Mouse (Mus musculus) hindbrain, embryonic 15.5 days (tissue): Measurements from ENCODE around the gene Mgat4e. TPM values are rescaled to one million over a fixed set of nuclear protein-coding genes. Genes with fewer than 3 reads are reported as not detected.

Source experiments
- ATAC-seq: fragments of 200-750 bp; cut with Nextera tagmentation; 2 replicates; pipeline ENCODE4 v1.8.0; 2017; ENCODE audit warnings: low read depth, moderate number of reproducible peaks, moderate TSS enrichment; ENCODE audit not compliant: low FRiP score
- H3K27ac ChIP-seq: fragments of 300-500 bp; sonication (generic); replicated peaks from 2 replicates; pipeline ENCODE4 v1.5.1; 2015; ENCODE audit warnings: mild to moderate bottlenecking, inconsistent platforms
- H3K27me3 ChIP-seq: fragments of 300-500 bp; sonication (generic); 2 replicates; pipeline ENCODE4 v1.6.1; 2015; ENCODE audit warnings: control low read depth, inconsistent platforms
- H3K36me3 ChIP-seq: fragments of 300-500 bp; sonication (generic); 2 replicates; pipeline ENCODE4 v1.6.1; 2015; ENCODE audit warnings: control low read depth, inconsistent platforms
- H3K4me1 ChIP-seq: fragments of 300-500 bp; sonication (generic); replicated peaks from 2 replicates; pipeline ENCODE4 v1.6.1; 2015; ENCODE audit warnings: control low read depth, inconsistent platforms
- H3K4me2 ChIP-seq: fragments of 300-500 bp; sonication (generic); 2 replicates; pipeline ENCODE4 v1.6.1; 2015; ENCODE audit warnings: moderate library complexity, mild to moderate bottlenecking, inconsistent platforms
- H3K4me3 ChIP-seq: fragments of 300-500 bp; sonication (generic); 2 replicates; pipeline ENCODE4 v1.5.1; 2015; ENCODE audit warnings: mild to moderate bottlenecking, inconsistent platforms
- H3K9ac ChIP-seq: fragments of 300-500 bp; sonication (generic); 2 replicates; pipeline ENCODE4 v1.6.1; 2015; ENCODE audit warnings: inconsistent platforms
- H3K9me3 ChIP-seq: fragments of 300-500 bp; sonication (generic); 2 replicates; pipeline ENCODE4 v1.6.1; 2016; ENCODE audit warnings: control low read depth, inconsistent platforms
- WGBS: fragments of 180-500 bp; shearing (Covaris S2); methylation state at CpG from one replicate; pipeline ENCODE4 v1.1.7; 2015; 5-methylcytosine and 5-hydroxymethylcytosine counted together
- polyA plus RNA-seq: library from polyadenylated mRNA; unstranded; fragments of >200 nt; fragmentation: Nextera tagmentation; extraction: Ambion mirVana; gene quantifications from 2 replicates; pipeline ENCODE4 v1.2.1, GENCODE M21; 2015

Mgat4e gene
- polyA plus RNA-seq: not detected in 2 replicates

DNA sequence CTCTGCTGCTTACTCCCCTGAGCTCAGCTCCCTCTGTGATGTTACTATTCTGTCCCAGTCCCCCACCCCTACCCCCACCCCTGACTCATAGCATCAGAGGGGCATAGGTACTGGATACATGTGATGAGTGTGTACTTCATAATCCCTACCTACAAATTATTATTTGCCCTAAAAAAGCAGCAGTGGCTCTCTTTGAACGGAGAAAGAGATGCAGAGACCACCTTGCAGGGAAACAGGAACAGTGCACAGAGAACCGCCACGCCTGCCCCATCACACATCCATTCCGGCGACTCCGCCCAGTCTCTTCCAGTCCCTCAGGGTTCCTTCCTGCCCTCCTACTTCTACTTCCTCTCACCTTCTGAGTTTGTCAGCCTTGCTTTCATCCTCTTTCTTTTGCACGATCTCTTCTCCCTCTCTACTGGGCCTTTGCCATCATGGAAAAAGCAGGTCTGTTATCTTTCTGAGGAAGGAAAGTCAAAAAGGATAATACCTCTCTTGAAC is at the start of gene Mgat4e:
Mgat4e (minus strand) TSS at position 51 of the 501 bp plus-strand sequence.
- Histone ChIP-seq H3K36me3 (no peaks in the 10 kb centered on the region), H3K9ac (no peak within 1 kb of the TSS), H3K9me3 (no peaks in the 10 kb centered on the region), H3K4me3 (no peak within 1 kb of the TSS), H3K27me3 (no peaks in the 10 kb centered on the region), H3K4me2 (no peak within 1 kb of the TSS), H3K4me1 (no peaks in the 10 kb centered on the region), H3K27ac (no peak within 1 kb of the TSS)
- no peak for ATAC-seq
- WGBS: 65% methylated on average over 7 of the region's 7 CpGs

DNA sequence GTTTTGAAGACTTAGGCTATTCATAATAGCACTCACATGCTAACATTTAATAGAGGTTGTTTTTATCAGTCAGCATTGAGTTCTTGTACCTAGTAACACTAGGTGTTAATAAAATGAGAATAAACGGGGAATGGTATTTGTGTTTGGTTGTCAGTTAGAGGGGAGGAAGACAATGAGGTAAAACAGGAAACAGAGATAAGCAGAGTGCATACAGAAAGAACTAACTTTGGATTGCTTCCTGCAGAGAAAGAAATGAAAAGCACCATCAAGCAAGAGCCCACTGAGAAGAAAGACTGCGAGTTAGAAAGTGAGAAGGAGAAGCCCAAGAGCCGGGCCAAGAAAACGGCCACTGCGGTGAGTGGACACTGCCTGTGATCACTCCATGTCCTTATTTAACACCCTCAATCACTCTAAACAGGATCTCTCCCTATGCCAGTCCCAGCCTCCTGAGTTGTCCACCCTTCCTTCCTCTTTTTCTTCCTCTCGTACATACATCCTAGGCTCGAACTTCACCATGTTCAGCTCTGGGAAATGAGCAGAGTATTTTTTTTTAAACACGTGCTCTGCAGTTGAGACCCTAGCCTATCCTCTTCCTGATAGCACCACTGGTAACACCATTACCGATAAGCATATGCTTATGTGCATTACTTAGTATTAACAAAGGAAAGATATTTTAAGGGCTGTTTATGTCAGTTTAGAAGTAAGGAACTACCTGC is 48.0 kb upstream of the Mgat4e start:
- Histone ChIP-seq H3K4me1 (no peaks in the 10 kb centered on the region), H3K27me3 (no peaks in the 10 kb centered on the region), H3K9ac (no peak overlapping the region), H3K4me3 (no peak overlapping the region), H3K36me3 (peaks cover 81% of the 10 kb centered on the region), H3K4me2 (no peak overlapping the region), H3K27ac (no peak overlapping the region), H3K9me3 (no peaks in the 10 kb centered on the region)
- 91% methylated on average over 9 of the region's 9 CpGs for WGBS
- no peak for ATAC-seq

DNA sequence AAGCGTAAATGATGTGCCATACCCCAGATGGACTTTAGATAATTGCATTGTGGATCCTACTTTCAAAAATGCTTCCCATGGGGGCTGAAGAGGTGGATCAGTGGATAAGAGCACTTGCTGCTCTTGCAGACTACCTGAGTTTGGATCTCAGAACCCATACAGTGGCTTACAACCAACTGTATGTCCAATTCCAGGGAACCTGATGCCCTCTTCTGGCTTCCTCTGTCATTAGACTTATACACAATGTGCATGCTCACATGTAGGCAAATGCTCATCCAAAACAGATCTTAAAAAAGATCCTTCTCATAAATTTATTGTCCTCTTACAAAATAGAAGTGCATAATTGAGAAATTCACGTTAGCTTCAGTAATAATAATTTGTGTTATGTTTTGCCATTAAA is 42.3 kb upstream of the Mgat4e start:
- Histone ChIP-seq H3K4me2 (no peak overlapping the region), H3K9me3 (no peaks in the 10 kb centered on the region), H3K36me3 (peaks cover 56% of the 10 kb centered on the region), H3K4me3 (no peak overlapping the region), H3K27me3 (no peaks in the 10 kb centered on the region), H3K4me1 (no peaks in the 10 kb centered on the region), H3K27ac (no peak overlapping the region), H3K9ac (no peak overlapping the region)
- WGBS: 88% methylated on average over 2 of the region's 2 CpGs
- no peak for ATAC-seq

DNA sequence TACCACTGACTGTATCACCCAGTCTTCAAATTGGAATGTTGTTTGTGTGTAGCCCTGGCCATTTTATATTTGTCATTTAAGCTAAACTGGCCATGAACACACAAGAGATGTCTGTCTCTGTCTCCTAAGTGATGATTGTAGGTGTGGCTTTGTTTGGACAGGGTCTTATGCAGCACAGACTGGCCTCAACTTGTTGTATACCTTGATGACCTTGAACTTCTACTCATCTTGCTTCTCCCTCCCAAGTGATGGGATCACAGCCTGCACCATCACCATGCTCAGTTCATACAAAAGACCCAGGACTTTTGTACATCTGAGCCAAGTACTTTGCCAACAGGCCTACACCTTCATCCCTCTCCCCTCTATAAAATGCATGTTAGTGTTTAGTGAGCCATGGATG is 40.2 kb upstream of the Mgat4e start:
- H3K9me3 ChIP-seq: no peaks in the 10 kb centered on the region
- no peaks in the 10 kb centered on the region for H3K4me1 ChIP-seq
- no peaks in the 10 kb centered on the region for H3K27me3 ChIP-seq
- no peak overlapping the region for H3K4me3 ChIP-seq
- no peak overlapping the region for H3K27ac ChIP-seq
- ATAC-seq: no peak
- H3K36me3 ChIP-seq: peaks cover 48% of the 10 kb centered on the region
- no peak overlapping the region for H3K9ac ChIP-seq
- H3K4me2 ChIP-seq: no peak overlapping the region

DNA sequence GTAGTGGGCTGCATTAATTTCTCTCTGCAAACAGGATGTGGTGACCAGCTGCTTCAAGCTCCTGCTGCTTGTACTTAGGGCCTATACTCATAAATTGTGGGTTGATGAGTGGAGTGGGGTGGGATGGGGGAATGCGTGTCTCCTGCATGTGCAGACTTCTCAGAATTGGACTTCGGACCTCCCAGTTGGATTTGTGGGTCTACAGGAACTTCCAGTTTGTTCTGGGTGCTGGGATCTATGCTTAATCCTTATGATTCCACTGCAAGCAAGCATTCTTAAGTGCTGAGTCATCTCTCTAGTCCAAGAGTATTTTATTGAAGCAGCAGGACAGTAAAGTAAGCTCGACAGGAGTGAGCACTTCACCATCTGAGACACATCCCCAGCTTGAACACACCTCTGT is 34.1 kb upstream of the Mgat4e start:
- 83% methylated on average over 3 of the region's 3 CpGs for WGBS
- no peak for ATAC-seq
- no peak overlapping the region for H3K9ac ChIP-seq

DNA sequence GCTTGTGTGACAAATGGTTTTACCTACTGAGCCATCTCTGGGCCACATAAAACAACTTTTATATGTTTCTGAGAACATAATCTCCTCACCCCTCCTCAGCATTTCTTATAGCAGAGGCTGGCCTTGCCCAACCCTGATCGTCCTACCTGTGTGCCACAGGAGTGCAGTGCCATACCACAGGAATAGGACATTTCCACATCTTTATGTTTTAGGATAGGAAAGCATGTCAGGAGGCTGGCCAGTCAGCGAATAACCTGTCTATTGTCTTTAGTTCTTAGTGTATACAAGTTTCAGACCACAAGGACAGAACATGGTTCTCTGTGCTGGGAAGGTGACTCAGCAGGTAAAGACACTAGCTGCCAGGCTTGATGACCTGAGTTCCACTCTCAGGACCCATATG is 31.3 kb upstream of the Mgat4e start:
- 90% methylated on average over 2 of the region's 2 CpGs for WGBS
- H3K27ac ChIP-seq: no peak overlapping the region
- H3K36me3 ChIP-seq: 0 out of 2 replicates have a peak, but pooled peaks cover 2% of the 10 kb centered on the region
- no peak overlapping the region for H3K4me3 ChIP-seq
- H3K9ac ChIP-seq: no peak overlapping the region
- H3K4me1 ChIP-seq: peaks cover 11% of the 10 kb centered on the region
- no peaks in the 10 kb centered on the region for H3K9me3 ChIP-seq
- no peak for ATAC-seq
- H3K27me3 ChIP-seq: no peaks in the 10 kb centered on the region
- no peak overlapping the region for H3K4me2 ChIP-seq

More for the DNA sequence above, 34.1 kb upstream of the Mgat4e start:
- no peak overlapping the region for H3K27ac ChIP-seq
- H3K4me2 ChIP-seq: no peak overlapping the region
- H3K9me3 ChIP-seq: no peaks in the 10 kb centered on the region
- peaks cover 21% of the 10 kb centered on the region for H3K36me3 ChIP-seq
- H3K4me3 ChIP-seq: no peak overlapping the region
- H3K27me3 ChIP-seq: no peaks in the 10 kb centered on the region
- 0 out of 2 replicates have a peak, but pooled peaks cover 3% of the 10 kb centered on the region for H3K4me1 ChIP-seq

DNA sequence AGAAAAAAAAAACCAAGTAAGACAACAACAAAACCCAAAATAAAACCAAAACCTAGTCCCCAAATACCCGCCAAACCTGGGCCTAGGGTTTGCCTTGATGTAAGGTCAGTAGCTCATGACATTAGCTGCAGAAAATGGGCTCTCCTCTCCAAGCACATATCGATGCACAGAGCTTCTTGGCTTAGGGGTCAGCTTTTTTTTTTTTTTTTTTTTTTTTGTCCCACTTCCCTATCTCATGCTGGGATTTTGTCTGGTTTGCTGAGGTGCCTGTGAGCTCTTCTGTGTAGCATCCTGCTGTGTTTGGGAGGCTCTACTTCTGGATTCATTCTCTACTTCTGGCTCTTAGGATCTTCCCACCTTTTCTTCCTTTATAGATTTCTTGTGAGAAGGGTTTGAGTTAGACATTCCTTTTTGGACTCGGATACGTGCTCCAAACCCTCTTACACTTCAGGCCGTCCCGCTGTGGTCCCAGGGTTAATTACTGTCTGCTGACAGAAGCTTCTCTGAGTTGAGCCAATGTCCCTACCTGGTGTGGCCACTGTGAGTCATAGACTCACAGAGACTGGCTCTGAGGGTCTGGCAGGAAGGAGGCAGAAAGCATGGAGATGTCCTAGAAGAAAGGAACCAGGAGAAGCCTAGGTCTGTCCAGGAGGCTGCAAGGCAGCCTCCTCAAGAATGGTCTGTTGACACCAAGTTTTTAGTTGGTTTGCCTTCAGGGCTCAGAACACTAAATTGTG is 28.1 kb upstream of the Mgat4e start:
- no peaks in the 10 kb centered on the region for H3K36me3 ChIP-seq
- WGBS: 78% methylated on average over 6 of the region's 6 CpGs

DNA sequence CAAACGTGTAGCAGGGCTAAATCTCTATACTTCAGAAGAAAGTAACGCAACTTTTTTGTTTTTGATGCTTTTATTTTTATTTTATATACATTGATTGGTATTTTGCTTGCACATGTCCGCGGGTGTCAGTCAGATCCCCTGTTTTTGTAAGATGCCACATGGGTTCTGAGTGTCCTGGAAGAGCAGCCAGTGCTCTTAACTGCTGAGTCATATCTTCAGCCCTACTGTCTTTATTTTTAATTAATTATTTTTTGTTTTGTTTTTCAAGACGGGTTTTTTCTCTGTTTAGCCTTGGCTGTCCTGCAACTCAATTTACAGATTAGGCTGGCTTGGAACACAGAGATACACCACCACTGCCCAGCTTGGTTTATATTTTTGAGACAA is 24.4 kb upstream of the Mgat4e start:
- no peak for ATAC-seq
- 77% methylated on average over 5 of the region's 5 CpGs for WGBS
- Histone ChIP-seq H3K4me1 (peaks cover 12% of the 10 kb centered on the region), H3K27me3 (no peaks in the 10 kb centered on the region), H3K27ac (no peak overlapping the region), H3K9ac (no peak overlapping the region), H3K4me3 (no peak overlapping the region), H3K4me2 (no peak overlapping the region), H3K9me3 (no peaks in the 10 kb centered on the region), H3K36me3 (no peaks in the 10 kb centered on the region)

More for the DNA sequence above, 28.1 kb upstream of the Mgat4e start:
- Histone ChIP-seq H3K4me2 (no peak overlapping the region), H3K4me1 (peaks cover 11% of the 10 kb centered on the region), H3K9ac (no peak overlapping the region), H3K27ac (no peak overlapping the region), H3K27me3 (no peaks in the 10 kb centered on the region), H3K4me3 (no peak overlapping the region), H3K9me3 (no peaks in the 10 kb centered on the region)
- ATAC-seq: no peak

DNA sequence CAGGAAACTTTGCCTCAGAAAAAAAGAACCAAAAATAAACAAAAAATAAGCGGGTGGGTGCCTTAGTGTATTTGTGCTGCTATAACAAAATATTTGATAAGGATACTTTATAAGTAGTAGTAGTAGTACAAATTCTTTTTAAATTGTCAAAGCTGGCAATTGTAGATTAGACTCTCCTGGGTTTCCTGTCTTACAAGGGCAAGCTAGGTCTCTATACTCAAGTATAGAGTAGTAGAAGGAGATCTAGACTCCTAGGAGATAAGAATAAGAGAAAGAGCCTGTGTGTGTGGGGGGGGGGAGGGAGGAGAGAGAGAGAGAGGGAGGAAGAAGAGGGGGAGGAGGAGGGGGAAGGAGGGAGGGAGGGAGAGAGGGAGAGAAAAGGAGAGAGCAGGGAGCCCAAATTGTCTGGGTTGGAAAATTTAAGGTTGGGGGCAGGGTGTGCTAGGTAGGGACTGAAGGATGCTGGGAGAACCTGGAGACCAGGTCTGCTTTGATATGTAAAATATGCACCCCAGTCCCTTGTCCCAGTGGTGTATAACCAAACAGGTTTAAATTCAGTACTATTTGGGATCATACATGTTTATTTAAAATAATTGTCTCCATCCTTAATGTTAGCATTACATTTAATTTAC is 23.9 kb upstream of the Mgat4e start:
- WGBS: 71% methylated on average over 1 of the region's 1 CpGs
- Histone ChIP-seq H3K27ac (no peak overlapping the region), H3K9me3 (no peaks in the 10 kb centered on the region), H3K4me3 (no peak overlapping the region), H3K4me2 (no peak overlapping the region), H3K9ac (no peak overlapping the region), H3K4me1 (peaks cover 12% of the 10 kb centered on the region), H3K36me3 (no peaks in the 10 kb centered on the region), H3K27me3 (no peaks in the 10 kb centered on the region)
- no peak for ATAC-seq

DNA sequence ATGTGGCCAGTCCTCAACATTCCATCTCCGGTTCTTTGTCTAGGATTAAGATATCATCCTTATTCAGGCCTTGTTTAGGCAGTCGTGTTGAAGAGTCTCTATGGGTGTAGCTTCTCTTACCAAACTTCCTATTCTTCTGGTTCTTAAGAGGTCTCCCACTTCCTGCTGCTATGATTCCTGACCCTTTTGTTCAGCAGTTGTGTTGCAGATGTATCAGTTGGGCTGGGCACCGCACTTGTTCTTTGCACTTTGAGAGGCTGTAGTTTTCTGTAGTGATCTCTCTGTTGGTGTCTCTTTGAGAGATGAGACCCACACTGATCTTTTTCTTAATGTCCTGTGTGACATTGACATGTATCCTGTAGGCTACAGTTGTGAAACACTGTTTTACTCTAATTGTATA is 21.1 kb upstream of the Mgat4e start:
- WGBS: 41% methylated on average over 3 of the region's 3 CpGs
- peaks cover 11% of the 10 kb centered on the region for H3K4me1 ChIP-seq

DNA sequence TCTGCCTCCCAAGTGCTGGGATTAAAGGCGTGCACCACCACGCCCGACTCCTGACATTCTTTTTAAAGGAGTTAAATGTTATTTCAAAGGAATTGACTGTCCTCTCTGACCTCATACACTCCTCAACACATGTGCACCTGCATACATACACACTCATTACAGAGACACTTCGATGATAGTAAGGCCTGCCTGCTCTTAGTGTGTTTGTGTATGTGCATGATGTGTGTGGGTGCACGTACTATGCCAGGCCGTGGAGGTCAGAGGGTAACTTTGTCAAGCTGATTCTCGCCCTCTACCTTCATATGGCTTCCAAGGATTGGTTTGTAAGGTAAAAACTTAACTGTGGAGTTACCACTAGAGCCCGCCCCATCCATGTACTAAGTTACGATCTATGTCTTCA is 20.7 kb upstream of the Mgat4e start:
- Histone ChIP-seq H3K4me3 (no peak overlapping the region), H3K9me3 (no peaks in the 10 kb centered on the region), H3K27me3 (no peaks in the 10 kb centered on the region), H3K4me2 (no peak overlapping the region), H3K9ac (no peak overlapping the region), H3K27ac (no peak overlapping the region), H3K4me1 (peaks cover 13% of the 10 kb centered on the region), H3K36me3 (no peaks in the 10 kb centered on the region)
- no peak for ATAC-seq
- 96% methylated on average over 9 of the region's 9 CpGs for WGBS

More for the DNA sequence above, 21.1 kb upstream of the Mgat4e start:
- Histone ChIP-seq H3K4me3 (no peak overlapping the region), H3K9ac (no peak overlapping the region), H3K27me3 (no peaks in the 10 kb centered on the region), H3K27ac (no peak overlapping the region), H3K9me3 (no peaks in the 10 kb centered on the region), H3K4me2 (no peak overlapping the region), H3K36me3 (no peaks in the 10 kb centered on the region)
- no peak for ATAC-seq

DNA sequence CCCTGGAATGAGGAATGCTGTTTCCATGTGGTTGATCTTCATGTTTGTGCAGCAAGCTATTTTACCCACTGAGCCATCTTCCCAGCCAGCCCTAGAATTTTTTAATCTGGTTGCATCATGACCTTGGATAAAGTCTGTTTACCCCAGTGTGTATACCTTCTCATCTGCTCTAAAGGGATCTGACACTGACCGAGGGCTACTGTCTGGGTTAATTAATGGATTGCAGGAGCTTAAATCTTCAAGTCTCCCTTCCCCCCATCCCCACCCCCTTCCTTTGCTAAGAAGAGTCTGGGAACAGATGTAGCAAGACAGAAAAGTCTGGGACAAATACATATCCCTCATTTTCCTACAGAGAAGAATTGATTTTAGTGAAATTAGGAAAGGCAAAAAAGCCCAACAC is 18.0 kb upstream of the Mgat4e start:
- 33% methylated on average over 1 of the region's 1 CpGs for WGBS
- no peak overlapping the region for H3K4me3 ChIP-seq
- no peaks in the 10 kb centered on the region for H3K9me3 ChIP-seq
- no peaks in the 10 kb centered on the region for H3K27me3 ChIP-seq
- no peak for ATAC-seq
- peaks cover 23% of the 10 kb centered on the region for H3K4me1 ChIP-seq
- no peak overlapping the region for H3K9ac ChIP-seq
- H3K4me2 ChIP-seq: no peak overlapping the region
- no peak overlapping the region for H3K27ac ChIP-seq
- no peaks in the 10 kb centered on the region for H3K36me3 ChIP-seq
